Mouse (Mus musculus): ENCODE data around the gene Lrp6.

Lrp6 gene

DNA sequence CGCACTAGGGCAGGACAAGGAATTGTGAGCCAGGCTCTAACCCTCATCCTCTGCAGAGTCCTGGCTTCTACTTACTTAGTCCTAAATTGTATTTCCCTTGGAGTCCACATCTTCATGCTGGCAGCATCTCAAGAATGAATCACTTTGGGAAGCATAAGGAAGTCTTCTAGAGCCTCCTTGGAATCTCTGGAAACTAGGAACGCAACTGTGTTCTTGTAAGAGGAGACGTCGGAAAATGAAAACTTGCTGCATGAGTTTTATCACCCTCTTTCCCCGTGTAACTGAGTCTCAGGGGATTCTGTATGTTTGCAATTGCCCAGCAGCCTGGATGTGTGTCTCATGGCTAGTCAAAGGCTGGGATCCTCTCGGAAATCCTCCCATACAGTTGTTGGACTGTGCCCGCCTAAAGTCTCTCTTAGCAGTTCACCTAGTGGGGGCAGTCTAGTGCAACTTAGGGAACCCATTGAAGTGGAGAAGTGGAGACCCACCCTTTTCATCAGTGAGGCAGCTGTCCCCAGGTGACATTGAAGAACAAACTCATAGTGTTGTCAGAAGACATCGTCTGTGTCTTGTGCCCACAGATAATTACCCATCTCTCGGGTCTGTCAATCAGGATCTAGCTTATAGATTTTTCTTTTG, 136.5 kb downstream of the Lrp6 start:
- no peak for DNase-seq

DNA sequence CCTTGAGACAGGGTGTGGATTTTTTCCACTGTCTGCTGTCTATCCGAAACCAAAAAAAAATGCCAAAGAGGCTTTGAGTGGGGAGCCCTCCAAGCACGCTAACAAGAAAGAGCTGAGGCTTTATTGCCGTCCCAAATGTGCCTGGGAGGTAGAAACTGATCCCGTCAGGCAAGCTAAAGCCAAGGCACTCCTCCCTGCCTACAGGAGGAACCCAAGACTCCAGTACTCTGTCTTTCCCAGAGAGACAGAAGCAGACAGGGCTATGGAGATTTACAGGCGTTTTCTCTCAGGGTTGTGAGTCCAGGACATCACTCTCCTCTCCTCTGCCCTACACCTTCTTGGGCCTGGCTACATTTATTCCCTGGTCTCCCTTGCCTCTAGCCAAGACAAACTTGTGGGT, 138.3 kb downstream of the Lrp6 start:
- DNase-seq: no peak

DNA sequence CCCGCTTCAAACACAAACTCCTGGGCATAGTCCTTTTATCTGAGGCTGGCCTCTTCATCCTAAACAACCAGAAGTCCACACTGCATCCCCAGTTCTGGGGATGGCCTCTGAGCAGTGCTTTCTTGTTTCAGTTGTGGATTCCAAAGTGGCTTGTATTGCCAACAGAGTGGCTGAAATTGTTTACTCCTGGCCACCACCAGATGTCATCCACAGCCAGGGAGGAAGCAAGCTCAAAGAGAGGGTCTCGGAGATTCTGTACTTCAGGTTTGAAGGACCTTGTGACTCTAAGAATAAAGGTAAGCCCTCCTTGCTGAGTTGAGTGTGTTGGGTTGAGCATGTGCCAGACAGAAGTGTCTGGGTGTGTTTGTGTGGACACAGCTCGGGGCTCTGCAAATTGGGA, 139.6 kb downstream of the Lrp6 start:
- no peak for DNase-seq

DNA sequence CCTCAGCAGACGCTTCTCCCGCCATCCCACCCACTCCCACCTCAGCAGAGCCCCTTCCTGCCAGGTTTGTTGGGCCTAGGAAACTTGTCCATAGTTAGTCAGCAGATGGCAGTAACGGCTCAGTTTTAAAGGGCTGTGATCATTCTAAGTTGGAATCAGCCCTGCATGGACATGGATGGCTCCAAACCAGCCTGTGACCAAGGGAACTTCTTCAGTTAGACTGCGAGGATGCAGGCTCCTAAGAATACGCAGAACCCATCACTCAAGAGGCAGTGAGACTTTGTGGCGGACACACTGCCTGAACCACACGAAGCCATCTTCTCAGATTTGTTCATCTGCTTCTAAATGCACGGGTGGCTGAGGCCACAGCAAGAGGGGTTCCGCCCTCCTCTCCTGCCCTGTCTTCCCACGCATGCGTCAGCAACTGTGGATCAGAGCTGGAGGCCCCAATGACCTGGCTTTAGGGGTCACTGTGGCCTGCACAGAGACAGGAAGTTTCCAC, 141.5 kb downstream of the Lrp6 start:
- DNase-seq: peak; percentile 72

DNA sequence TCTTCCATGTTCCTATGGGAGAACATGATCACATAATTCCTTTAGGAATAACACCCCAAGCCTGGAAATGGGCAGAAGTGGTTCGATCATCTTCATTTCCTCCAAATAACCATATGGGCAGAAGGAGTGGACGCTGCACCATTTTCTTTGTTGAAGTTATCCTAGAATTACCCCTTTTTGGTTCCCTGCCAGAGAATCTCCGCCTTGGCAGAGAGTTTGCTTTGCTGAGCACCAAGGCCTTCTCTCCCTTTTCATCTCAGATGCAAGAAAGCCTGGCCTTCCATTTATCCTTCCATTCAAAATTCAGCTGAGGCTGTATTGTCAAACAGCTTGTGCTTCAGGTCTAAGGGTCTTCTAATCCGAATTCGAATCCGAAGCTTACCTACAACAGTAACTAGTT, 144.8 kb downstream of the Lrp6 start:
- no peak for DNase-seq

DNA sequence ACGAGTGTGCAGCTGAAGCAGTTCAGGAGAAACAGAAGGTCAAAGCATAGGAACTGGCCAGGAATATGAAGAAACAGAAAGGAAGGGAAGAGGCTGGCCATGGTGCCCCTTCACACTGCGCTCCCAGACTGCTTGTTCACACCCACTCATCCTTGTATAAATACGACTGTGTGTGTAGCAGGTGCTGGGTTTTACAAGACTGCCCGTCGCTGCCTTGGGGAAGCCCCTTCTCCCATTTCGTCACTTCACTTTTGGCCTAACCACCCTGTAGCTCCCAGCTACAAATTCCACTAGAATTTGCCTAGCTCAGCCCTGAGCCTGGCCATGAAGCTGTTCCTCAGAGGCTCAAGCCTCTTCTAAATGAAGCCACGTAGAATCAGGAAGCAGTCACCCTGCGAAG, 146.4 kb downstream of the Lrp6 start:
- no peak for DNase-seq

DNA sequence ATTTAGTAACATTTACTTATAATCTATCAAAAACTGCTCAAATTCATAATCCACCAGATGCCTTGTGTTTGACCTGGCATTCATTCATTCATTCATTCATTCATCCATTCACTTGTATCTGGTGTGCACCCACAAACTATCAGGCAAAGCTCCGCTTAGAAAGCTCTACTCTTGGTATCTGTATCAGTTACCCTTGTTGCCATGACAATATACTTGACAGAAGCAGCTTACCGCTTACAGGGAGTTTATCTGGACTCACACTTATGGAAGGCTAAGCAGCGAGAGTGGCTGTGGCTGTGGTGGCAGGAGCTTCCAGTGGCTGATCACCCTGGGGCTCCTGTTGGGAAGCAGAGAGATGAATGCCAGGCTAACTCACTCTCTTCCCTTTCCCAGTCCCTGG, 148.9 kb downstream of the Lrp6 start:
- DNase-seq: no peak

DNA sequence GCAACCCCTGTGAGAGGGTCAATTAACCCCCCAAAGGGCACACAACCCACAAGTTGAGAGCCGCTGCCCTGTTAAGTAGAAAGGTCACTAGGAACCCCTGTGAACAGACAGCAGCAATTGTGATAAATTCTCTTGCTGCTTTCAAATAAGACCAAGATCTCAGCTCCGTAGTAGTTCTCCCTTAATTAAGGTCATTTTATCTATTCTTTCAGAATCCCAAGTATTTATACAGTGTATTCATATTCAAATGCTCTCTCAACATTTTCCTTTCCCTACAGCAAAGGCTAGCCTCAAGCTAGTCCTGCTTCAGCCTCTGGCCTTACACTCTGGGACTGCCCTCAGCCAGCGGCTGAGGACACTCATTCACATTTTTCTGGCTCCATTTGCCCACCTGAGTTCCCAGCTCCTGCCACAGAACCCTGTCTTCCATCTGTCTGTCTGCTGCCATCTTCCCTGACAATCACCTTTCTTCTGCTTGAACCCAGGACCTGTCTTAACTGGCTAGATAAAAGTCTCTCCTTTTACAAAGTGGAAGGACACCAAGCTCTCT, 150.1 kb downstream of the Lrp6 start:
- no peak for DNase-seq

DNA sequence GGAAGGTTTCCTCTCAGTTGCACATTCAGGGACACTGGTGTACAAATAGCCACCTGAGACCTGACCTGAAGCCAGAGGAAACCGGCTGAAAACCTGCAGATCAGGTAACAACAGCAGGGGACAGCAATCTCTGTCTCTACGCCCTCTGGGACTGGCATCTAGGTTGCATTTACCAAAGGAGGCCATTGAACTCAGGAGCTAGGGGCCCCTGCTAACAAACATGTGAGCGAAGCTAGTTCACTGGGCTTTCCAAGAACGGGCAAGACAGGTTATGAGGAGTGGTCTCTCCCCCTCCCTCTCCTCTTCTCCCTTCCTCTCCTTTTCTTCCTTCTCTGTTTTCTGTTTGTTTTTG, 152.3 kb downstream of the Lrp6 start:
- no peak for DNase-seq

DNA sequence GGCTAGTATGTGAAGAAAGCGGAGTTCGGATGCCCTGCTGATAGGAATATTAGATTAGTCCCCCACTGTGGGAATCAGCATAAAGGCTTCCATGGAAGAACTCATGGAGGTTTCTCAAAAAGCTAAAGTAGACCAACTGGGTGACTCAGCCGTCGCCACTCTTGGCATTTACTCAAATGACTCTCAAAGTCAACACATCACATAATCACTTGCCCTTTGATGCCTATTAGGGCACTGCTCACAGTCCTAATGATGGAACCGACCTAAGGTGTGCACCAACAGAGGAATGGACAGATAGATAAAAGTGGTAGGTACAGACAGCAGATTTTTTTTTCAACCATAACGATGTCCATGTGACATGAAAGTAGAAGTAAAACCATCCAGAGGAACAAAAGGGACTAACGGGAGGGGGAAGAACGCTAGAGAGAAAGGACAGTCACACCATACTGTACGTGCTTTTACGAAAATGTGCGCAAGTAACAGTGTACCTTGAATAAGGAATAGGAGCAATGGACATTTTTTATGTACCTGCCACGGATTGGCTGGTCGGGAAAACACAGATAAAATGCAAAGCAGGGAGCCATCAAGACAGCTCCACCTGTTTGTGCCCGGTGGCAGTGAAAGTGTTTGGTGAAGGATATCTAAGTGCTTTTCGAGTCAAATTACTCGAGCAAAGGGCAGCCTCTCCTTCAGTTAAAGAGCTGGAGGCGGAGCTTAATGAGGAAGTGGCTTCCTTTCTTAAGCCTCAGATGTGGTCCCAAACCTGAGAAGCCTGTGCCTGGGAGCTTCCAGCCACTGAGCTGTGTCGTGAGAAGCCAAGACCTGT, 152.8 kb downstream of the Lrp6 start:
- DNase-seq: peak; percentile 49

DNA sequence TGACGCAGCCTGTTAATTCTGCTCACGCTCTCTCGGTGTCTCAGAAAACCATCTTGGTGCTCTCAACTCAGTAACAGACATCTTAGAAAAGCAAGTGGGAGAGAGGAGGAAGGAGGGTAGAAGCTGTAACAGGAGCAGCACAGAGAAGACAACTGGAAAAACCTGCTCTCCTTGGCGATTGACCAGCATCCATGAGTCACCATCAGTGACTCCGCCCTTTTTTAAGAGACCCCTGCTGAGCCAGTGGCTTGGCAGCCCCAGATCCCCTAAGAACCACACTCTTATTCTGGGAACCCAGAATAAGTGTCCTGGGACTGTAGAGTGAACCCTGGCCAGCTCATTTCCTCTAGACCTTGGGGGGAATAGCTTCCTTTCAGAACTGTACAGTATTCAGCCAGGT, 159.5 kb downstream of the Lrp6 start:
- DNase-seq: no peak

DNA sequence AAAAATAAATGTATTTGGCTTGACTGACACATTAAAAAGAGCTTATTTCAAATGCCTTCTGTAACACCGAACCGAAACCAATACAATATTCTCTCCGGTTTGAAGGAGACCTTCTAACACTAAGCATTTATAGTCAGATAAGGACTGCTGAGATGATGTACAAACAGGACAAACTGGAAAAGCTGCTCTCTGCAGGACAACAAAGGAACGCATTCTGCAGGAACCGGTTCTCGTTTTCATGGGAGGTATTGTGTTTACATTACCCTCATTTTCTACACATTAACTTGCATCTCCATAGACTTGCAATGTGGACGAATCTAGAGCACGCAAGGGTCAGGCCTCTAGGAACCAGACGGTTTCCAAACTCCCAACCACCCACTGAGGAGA, 163.1 kb downstream of the Lrp6 start:
- DNase-seq: no peak

DNA sequence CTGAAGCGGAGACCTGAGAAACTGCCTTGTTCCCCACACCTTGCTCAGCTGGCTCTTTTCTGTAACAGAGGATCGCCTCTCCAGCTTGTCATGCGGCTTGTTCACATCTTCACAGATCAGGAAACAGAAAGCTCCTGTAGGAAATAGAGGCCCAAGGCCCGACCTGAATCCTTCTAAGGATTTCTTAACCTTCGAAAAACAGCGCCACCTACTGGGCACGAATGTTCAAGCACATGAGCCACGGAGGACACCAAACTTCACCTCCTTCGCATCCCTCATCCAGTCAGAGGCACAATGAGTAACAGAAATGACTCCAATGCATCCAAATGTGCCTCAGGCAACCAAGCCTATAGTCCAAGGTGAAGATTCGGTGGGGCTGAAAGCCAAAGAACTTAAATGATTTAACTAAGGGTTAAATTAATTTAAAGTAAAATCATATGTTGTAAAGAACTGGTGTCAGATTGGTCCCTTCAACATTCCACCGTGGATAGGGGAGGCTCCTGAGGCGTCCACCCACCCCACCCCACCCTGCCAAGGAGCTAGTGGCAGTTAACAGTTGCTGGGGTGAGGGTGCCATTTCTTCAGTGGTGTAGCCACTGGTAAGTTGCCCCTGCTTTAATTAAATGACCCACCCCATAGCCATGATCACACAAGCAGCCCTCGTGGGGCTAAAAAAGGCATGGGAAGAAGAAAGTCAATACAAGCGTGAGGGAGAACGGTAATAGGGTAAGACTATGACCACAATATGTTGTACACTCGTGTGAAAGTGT, 163.7 kb downstream of the Lrp6 start:
- peak; percentile 63 for DNase-seq
